Mouse (Mus musculus) central nervous system, embryonic 18 days (tissue): ENCODE data around the gene Mamdc4. TPM values are rescaled to one million over a fixed set of nuclear protein-coding genes. Genes with fewer than 3 reads are reported as not detected.

Source experiments
- polyA plus RNA-seq: library from polyadenylated mRNA; depleted of rRNA; stranded (reverse); fragments of >200 nt; gene quantifications from 2 replicates; pipeline ENCODE4 v1.2.3, GENCODE M21; 2012; rRNA removed

Mamdc4 gene
- 2.7 and 2.8 TPM in 2 replicates for polyA plus RNA-seq

DNA sequence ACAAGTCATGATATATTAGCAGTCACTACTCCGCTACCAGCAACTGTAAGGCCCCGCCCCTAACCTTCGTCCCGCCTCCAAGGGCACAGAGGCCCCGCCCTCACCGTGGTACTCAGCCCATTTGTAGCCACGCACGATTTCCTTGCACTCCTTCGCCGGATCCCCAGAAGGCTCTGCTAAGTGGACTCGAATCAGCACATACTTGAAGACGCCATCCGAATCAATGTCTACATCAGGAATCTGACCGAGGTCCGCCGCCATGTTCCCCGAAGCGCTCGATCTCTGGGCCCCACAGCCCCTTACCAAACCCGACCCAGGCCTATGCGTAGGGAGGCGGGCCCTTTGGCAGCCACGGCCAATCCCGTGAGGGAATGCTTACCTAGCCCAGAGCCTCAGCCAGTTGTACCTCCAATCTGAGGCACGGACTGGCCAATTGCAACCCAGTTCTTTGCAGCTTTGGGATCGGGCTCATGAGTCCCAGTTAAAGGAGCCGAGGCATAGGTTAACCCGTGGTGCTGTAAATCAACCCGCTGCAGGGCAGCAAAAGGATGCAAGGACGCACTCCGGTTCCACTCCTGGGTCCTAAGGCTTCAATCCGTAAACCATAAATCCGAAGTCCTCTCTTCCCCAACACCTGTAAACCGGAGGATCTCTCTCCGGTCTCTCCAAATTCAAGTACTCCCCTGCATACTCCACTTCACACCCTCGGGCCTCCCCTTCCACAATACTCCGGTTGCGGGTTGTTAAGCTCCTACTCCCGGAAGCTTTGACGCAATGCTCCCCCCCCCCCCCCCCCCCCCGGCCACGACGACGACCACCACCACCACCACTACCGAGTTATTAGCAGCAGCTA lies at the start of gene Mamdc4, which contains the start of gene Phpt1:
TSS of gene Mamdc4 (minus strand) at position 267 of the 853 bp plus-strand sequence.
TSS of gene Phpt1 (minus strand) at position 646 of the 853 bp plus-strand sequence.

DNA sequence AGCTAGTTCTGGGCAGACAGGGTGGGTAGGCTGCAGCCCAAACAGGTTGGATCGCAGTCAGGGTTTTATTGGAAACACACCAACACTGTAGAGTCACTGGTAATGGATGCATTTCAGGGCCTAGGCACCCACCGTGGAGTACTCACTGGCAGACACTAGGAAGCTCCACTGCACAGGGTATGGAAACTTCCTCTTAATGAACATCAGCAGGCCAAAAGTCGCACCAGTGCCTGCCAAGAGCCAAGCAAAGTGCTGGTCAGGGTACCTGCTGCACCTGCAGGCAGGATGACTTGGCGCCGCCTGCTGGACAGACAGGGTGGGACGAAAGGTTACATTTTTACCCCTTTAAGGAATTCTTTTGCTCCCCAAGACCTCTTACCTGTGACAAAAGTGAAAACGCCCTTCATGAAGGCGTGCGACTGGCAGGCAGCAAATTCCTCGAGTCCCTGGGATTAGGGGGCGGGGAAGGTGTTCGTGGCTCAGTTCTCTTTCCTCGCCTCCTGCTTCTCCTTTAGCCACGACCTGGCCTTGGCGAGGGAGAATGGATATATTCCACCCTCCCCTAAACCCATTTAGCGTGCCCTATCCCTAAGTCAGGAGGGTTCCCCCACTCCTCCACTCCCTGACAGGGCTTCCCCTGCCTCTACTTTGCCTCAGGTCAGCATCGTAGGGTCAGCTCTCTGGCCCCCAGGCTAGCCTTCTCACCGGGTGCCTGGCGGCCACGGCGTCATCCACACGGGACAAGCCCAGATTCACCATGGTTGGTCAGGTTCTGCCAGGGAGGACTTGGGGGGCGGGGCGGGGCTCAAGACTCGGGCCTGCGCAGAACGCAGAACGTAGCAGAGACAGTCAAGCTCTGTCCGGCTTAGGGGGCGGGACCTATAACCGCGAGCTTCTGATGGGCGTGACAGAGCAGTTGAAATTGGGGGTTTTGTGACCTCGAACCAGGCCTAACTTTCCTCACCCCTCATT lies 46.9 kb upstream of the Mamdc4 start, which contains the start of gene Tmem141:
TSS of gene Tmem141 (minus strand) at position 777 of the 972 bp plus-strand sequence.

DNA sequence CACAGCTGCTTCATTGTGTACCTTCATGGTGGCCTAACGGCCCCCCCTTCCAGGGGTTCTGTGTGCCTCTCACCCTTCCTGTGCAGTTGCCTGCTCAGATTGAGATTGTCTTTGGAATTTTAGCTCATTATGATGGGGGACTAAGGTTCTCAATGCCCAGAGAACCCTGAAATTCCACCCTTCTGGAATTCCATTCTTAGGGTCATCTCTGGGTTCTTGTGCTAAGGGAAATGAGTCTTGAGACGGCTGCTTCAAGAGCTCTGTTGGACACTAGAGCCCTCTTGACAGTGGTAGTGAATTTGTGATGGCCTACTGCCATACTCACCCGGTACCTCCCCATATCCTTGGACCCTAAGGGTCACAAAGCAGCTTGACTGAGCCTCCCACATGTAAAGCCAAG lies 42.9 kb upstream of the Mamdc4 start, which contains the start of gene Ccdc183:
TSS of gene Ccdc183 (minus strand) at position 101 of the 400 bp plus-strand sequence.

DNA sequence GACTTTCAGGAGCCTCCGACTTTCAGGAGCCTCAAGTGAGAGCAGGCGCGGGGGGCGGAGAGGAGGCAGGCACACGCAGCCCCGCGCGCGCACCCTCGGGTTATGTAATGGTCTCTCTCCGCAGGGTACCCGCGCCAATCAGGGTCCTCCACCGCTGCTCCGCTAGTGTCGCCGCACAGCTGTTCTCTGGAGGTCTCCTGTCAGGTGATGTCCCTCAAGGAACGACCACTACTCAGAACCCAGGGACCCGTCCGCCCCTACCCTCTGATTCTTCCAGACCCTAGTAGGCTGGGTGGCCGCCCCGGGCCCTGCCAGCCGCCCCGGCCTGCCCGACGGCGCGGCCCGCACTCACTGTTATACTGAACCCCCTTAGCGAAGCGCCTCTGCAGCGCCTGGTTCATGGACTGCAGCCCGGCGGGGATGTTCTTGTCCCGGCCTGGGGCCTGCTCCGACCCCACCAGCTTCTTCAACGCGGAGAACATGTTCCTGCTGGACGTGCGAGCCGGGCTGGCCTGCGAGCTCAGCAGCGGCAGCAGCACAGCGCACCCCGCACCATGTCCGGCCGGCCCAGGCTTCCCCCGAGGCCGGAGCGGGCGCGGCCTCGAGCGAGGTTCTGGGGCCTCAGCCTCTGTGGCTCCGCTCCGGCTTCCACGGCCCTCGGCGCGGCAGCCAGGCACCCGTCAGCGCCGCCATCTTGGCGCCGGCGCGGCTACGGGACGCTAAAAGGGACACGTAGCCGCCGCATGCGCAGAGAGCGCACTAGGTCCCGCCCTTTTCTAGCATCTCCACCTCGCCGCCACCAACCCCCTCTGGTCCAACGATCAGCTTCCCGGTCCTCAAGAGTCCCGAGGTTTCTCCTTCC lies 33.3 kb upstream of the Mamdc4 start, which contains the start of gene Rabl6:
TSS of gene Rabl6 (minus strand) at position 761 of the 862 bp plus-strand sequence.

DNA sequence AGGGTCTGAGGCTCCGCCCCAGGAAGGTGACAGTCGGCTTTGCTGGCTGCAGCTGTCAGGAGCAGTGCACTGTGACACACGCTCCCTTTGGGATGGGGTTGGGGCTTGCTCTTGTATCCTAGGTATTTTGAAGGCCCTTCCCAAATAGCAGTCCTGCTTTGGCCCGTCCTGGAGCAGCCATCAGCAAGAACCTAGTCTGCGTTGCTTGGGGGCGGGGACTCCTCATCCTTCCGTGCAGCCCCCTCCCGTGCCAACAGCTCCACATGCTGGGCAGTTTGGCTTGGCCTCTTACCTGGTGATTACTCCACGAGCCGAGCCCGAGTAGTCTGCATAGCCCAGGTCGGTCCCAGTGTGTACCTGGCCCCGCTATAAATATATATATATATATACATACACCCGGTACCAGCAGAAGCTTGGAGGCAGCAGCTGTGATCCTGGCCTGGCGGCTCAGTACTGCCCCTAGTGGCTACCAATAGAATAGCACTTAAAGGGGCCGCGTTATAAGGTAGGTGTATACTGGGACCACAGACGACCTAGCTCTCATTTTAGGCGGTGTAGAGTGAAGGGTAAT lies 6.7 kb upstream of the Mamdc4 start, which contains the start of gene Ajm1:
TSS of gene Ajm1 (minus strand) at position 464 of the 571 bp plus-strand sequence.

DNA sequence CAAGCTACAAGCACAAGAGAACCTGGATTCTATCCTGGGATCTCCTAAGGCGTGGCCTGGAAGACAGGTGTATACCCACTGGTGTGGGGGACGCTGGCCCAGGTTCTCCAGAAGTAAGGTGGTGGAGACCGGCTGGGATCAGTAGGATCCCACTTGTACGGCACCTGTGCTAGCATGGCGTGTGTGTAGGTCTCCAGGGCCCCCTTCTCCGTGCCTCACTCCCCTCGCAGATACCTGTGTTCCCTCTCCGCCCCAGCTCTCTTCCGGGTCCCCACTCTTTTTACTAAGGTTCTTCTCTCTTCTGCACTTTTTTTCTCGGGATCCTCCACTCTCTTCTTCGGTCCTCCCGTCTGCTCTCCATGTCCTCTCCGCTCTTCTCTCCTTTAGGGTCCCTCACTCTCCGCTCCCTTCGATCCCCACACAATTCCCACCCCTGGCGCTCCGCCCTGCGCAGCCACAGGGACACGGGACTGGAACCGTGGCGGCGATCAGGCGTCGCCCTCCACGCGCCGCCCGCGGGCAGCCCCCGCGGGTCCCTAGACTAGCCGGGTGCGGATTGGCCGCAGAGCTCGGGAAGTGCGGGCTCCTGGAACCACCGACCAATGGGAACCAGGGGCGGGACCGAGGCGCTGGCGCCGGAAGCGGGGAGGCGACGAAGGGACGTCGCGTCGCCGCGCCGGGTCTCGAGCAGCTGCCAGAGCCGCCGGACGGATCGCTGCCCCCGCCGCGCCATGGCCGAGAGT lies 17.3 kb downstream of the Mamdc4 start, which contains the start of gene Edf1:
TSS of gene Edf1 (plus strand) at position 627 of the 743 bp plus-strand sequence.

DNA sequence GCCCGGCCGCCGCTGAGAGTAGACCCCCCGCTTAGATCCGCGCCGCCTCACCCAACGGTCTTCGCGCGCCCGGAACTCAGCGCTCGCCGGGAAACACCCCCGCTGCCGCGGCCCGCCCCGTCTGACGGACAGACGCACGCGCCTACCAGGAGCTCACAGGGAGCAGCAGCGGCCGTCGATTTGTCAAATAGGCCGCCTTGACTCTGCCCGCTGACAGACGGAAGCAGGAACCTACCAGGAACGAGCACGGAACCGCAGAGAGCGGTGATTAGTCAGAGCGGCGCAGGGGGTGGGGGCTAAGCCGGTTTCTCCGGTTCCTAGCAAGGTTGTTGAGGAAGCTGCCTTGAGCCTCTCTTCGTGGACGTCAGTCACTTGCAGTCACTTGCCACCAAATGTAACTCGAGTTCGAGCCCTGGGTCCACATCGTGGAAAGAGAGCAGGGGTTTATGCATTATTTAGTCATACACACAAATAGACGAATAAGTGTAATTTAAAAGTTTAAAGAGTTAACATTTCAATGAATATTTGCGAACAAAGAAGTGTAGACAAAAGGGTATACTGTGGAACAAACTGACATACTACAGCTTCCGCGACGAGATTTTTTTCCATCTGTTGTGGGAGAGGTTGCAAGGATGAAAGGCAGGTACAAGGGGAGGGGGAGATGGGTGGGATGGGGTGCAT lies 27.7 kb downstream of the Mamdc4 start, which contains the start of gene Traf2:
TSS of gene Traf2 (minus strand) at position 130 of the 681 bp plus-strand sequence.

Other genes with a start within 250 kb of the Mamdc4 start
- 24.1 and 24.3 TPM in 2 replicates for gene Man1b1, start 242.5 kb downstream of the Mamdc4 start, polyA plus RNA-seq
- gene Dpp7, start 218.5 kb downstream of the Mamdc4 start, polyA plus RNA-seq = 40.8 and 43.8 TPM in 2 replicates
- 3.7 and 4.6 TPM in 2 replicates for gene Uap1l1, start 209.2 kb downstream of the Mamdc4 start, polyA plus RNA-seq
- gene Sapcd2, start 202.5 kb downstream of the Mamdc4 start, polyA plus RNA-seq = 16.3 and 17.1 TPM in 2 replicates
- 9.8 and 11.4 TPM in 2 replicates for gene Entpd2, start 179.0 kb downstream of the Mamdc4 start, polyA plus RNA-seq
- 549 and 616 TPM in 2 replicates for gene Npdc1, start 175.5 kb downstream of the Mamdc4 start, polyA plus RNA-seq
- gene Fut7, start 151.6 kb downstream of the Mamdc4 start, polyA plus RNA-seq = 0.20 and 0.26 TPM in 2 replicates
- gene Abca2, start 146.1 kb downstream of the Mamdc4 start, polyA plus RNA-seq = 42.3 and 48.1 TPM in 2 replicates
- gene Clic3, start 118.0 kb downstream of the Mamdc4 start, polyA plus RNA-seq = 0.82 and 3.4 TPM in 2 replicates
- gene Paxx, start 113.8 kb downstream of the Mamdc4 start, polyA plus RNA-seq = 155 and 156 TPM in 2 replicates
- gene Ptgds, start 104.8 kb downstream of the Mamdc4 start, polyA plus RNA-seq = 539 and 800 TPM in 2 replicates
- gene Lcn12, start 80.9 kb downstream of the Mamdc4 start, polyA plus RNA-seq = not detected in 2 replicates
- gene Fbxw5, start 74.1 kb downstream of the Mamdc4 start, polyA plus RNA-seq = 30.0 and 36.6 TPM in 2 replicates
- gene C8g, start 73.1 kb downstream of the Mamdc4 start, polyA plus RNA-seq = 2.5 and 4.0 TPM in 2 replicates
- 9.5 and 10.1 TPM in 2 replicates for gene Traf2, start 27.9 kb downstream of the Mamdc4 start, polyA plus RNA-seq
- gene Edf1, start 17.0 kb downstream of the Mamdc4 start, polyA plus RNA-seq = 200 and 205 TPM in 2 replicates
- gene Phpt1, start 379 bp upstream of the Mamdc4 start, polyA plus RNA-seq = 149 and 150 TPM in 2 replicates
- 32.4 and 41.2 TPM in 2 replicates for gene Ajm1, start 6.9 kb upstream of the Mamdc4 start, polyA plus RNA-seq
- gene Rabl6, start 33.7 kb upstream of the Mamdc4 start, polyA plus RNA-seq = 79.9 and 82.9 TPM in 2 replicates
- 0.04 TPM in 1 of 2 replicates, not detected in the other for gene Ccdc183, start 42.8 kb upstream of the Mamdc4 start, polyA plus RNA-seq
- 47.6 and 54.3 TPM in 2 replicates for gene Tmem141, start 47.2 kb upstream of the Mamdc4 start, polyA plus RNA-seq
- 1.3 and 2.2 TPM in 2 replicates for gene Fcna, start 53.2 kb upstream of the Mamdc4 start, polyA plus RNA-seq
- not detected in 2 replicates for gene Lcn8, start 78.3 kb upstream of the Mamdc4 start, polyA plus RNA-seq
- gene Lcn5, start 83.1 kb upstream of the Mamdc4 start, polyA plus RNA-seq = not detected in 2 replicates
- not detected in 2 replicates for gene Lcn6, start 101.9 kb upstream of the Mamdc4 start, polyA plus RNA-seq
- gene Lcn10, start 107.9 kb upstream of the Mamdc4 start, polyA plus RNA-seq = not detected in 2 replicates
- gene Obp2a, start 125.2 kb upstream of the Mamdc4 start, polyA plus RNA-seq = not detected in 2 replicates
- gene Bmyc, start 131.9 kb upstream of the Mamdc4 start, polyA plus RNA-seq = 64.8 and 76.6 TPM in 2 replicates
- not detected in 2 replicates for gene Obp2b, start 162.2 kb upstream of the Mamdc4 start, polyA plus RNA-seq
- not detected in 2 replicates for gene Lcn3, start 190.7 kb upstream of the Mamdc4 start, polyA plus RNA-seq
- gene Lcn11, start 202.2 kb upstream of the Mamdc4 start, polyA plus RNA-seq = not detected in 2 replicates
- gene Gm13539, start 207.4 kb upstream of the Mamdc4 start, polyA plus RNA-seq = not detected in 2 replicates
- not detected in 2 replicates for gene Glt6d1, start 241.0 kb upstream of the Mamdc4 start, polyA plus RNA-seq
- gene Lcn9, start 248.3 kb upstream of the Mamdc4 start, polyA plus RNA-seq = not detected in 2 replicates